In the genomic region with DNA sequence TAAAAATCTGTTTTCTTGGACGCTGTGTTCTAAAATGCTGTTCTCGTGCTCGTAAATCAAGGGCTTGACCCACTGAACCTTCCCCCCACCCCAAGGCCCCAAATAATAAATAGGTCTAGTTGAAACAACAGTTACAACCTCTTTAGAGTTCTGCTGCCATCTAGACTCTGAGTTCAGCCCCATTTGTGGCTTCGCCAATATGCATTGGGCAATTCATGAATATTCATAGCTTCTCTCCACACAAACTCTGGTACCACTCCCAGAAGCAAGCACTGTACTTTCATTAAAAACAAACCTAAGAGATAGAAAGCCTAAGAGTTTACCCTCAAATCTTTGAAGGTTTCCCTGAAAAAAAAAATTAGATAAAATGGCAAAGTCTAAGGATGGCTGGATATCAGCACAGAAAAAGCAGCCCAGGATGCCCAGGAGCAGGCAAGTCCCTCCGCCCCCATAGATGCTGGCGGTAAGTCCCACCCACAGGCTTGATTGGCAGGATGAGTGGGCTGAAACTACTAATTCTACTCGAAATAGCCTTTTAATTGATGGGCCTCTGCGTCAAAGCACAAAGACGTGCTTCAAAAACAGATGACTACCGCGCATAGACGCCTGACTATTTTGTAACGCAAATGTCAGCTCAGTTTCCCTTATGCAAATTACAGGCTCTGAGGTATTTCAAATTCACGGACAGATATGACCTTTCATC, we compare ENCODE assay signal across 22 mouse cellular contexts.
A peak's percentile ranks its signal among the peaks of the same experiment; 100 is the strongest.
DNase-seq lines count a peak whose midpoint lies in the region; ATAC-seq lines count a peak whose summit lies in the region.
"Had no signal": no experiment of that assay in that cellular context is flagged by ENCODE, and none has a peak within 500 bp of the region (broad histone marks: within the 10 kb centered on the region; RNA-seq: fewer than 3 reads in every experiment).

No protein-coding gene starts in this region.

- 80% methylated on average over 14 of the region's 14 CpGs for WGBS in midbrain, embryonic 14.5 days
- whole genome bisulfite sequencing in midbrain, embryonic 13.5 days, result 77% methylated on average over 14 of the region's 14 CpGs
- WGBS in forebrain, embryonic 14.5 days, result 56% methylated on average over 14 of the region's 14 CpGs
- 84% methylated on average over 14 of the region's 14 CpGs for WGBS in intestine, embryonic 15.5 days
- 72% methylated on average over 14 of the region's 14 CpGs for WGBS in neural tube, embryonic 15.5 days

- H3K36me3 ChIP-seq in midbrain, embryonic 14.5 days (ENCODE audit: control insufficient read depth, insufficient read depth, low read length), result no peaks in the 10 kb centered on the region
- H3K36me3 ChIP-seq in midbrain, embryonic 13.5 days, result no peaks in the 10 kb centered on the region
- no peaks in the 10 kb centered on the region for H3K36me3 ChIP-seq in forebrain, embryonic 14.5 days (ENCODE audit: control insufficient read depth, insufficient read depth, low read length)
- no peaks in the 10 kb centered on the region for H3K36me3 ChIP-seq in intestine, embryonic 15.5 days
- H3K36me3 ChIP-seq in neural tube, embryonic 15.5 days, result no peaks in the 10 kb centered on the region
- H3K36me3 ChIP-seq: embryonic facial prominence, embryonic 15.5 days; heart, embryonic 12.5 days; liver, embryonic 12.5 days; neural tube, embryonic 13.5 days had no signal

- no peak overlapping the region for H3K27ac ChIP-seq in midbrain, embryonic 14.5 days (replicated peaks; ENCODE audit: low read depth, low read length)
- H3K27ac ChIP-seq in midbrain, embryonic 13.5 days, result no peak overlapping the region
- H3K27ac ChIP-seq in forebrain, embryonic 14.5 days (ENCODE audit: low read depth, low read length), result no peak overlapping the region
- no peak overlapping the region for H3K27ac ChIP-seq in intestine, embryonic 15.5 days
- no peak overlapping the region for H3K27ac ChIP-seq in neural tube, embryonic 15.5 days (replicated peaks)
- H3K27ac ChIP-seq: embryonic facial prominence, embryonic 15.5 days; gastrocnemius, adult 2 months; liver, embryonic 12.5 days; neural tube, embryonic 13.5 days; stomach, postnatal 0 days had no signal

- peak; percentile 23 for DNase-seq in midbrain, embryonic 14.5 days
- peak; percentile 76 for DNase-seq in forebrain, embryonic 14.5 days (ENCODE audit: low spot score)
- peak; percentile 28 to 42 for DNase-seq in layer of hippocampus, postnatal 14 days (ENCODE audit: low spot score in 2 of 2)
- DNase-seq in spleen, postnatal 10 days (ENCODE audit: low spot score in 2 of 2), result no peak
- DNase-seq: adrenal gland, postnatal 25 days; cerebellum, postnatal 14 days; embryo, embryonic 11 days; gastrocnemius, adult 2 months; kidney, adult 11 months; kidney, postnatal 10 days; retina, postnatal 1 day; thymus, postnatal 4 days had no signal

- no peaks in the 10 kb centered on the region for H3K27me3 ChIP-seq in midbrain, embryonic 14.5 days (ENCODE audit: control insufficient read depth, insufficient read depth, low read length)
- H3K27me3 ChIP-seq in midbrain, embryonic 13.5 days, result no peaks in the 10 kb centered on the region
- H3K27me3 ChIP-seq in forebrain, embryonic 14.5 days (replicated peaks; ENCODE audit: control insufficient read depth, insufficient read depth, low read length), result no peaks in the 10 kb centered on the region
- H3K27me3 ChIP-seq in intestine, embryonic 15.5 days (replicated peaks), result no peaks in the 10 kb centered on the region
- H3K27me3 ChIP-seq in neural tube, embryonic 15.5 days (replicated peaks), result no peaks in the 10 kb centered on the region
- H3K27me3 ChIP-seq: embryonic facial prominence, embryonic 15.5 days; heart, embryonic 12.5 days; liver, embryonic 12.5 days; neural tube, embryonic 13.5 days had no signal

- no peaks in the 10 kb centered on the region for H3K9me3 ChIP-seq in midbrain, embryonic 14.5 days (ENCODE audit: control insufficient read depth, low read length)
- H3K9me3 ChIP-seq in midbrain, embryonic 13.5 days, result no peaks in the 10 kb centered on the region
- H3K9me3 ChIP-seq in forebrain, embryonic 14.5 days (replicated peaks; ENCODE audit: control insufficient read depth, low read length), result no peaks in the 10 kb centered on the region
- H3K9me3 ChIP-seq in intestine, embryonic 15.5 days, result no peaks in the 10 kb centered on the region
- no peaks in the 10 kb centered on the region for H3K9me3 ChIP-seq in neural tube, embryonic 15.5 days (replicated peaks)
- H3K9me3 ChIP-seq: embryonic facial prominence, embryonic 15.5 days; neural tube, embryonic 13.5 days had no signal

- H3K4me3 ChIP-seq in midbrain, embryonic 14.5 days (replicated peaks; ENCODE audit: low read depth, low read length), result no peak overlapping the region
- H3K4me3 ChIP-seq in midbrain, embryonic 13.5 days (replicated peaks), result no peak overlapping the region
- H3K4me3 ChIP-seq in forebrain, embryonic 14.5 days (ENCODE audit: low read depth, low read length), result no peak overlapping the region
- no peak overlapping the region for H3K4me3 ChIP-seq in intestine, embryonic 15.5 days (replicated peaks)
- H3K4me3 ChIP-seq in neural tube, embryonic 15.5 days (replicated peaks), result no peak overlapping the region
- H3K4me3 ChIP-seq: embryonic facial prominence, embryonic 15.5 days; gastrocnemius, adult 2 months; heart, embryonic 12.5 days; liver, embryonic 12.5 days; neural tube, embryonic 13.5 days had no signal

- no peak overlapping the region for H3K4me2 ChIP-seq in midbrain, embryonic 14.5 days (ENCODE audit: low read length)
- no peak overlapping the region for H3K4me2 ChIP-seq in midbrain, embryonic 13.5 days (replicated peaks)
- no peak overlapping the region for H3K4me2 ChIP-seq in forebrain, embryonic 14.5 days (ENCODE audit: low read length)
- no peak overlapping the region for H3K4me2 ChIP-seq in intestine, embryonic 15.5 days (replicated peaks)
- H3K4me2 ChIP-seq in neural tube, embryonic 15.5 days, result no peak overlapping the region
- H3K4me2 ChIP-seq: embryonic facial prominence, embryonic 15.5 days; heart, embryonic 12.5 days; liver, embryonic 12.5 days; neural tube, embryonic 13.5 days had no signal

- no peaks in the 10 kb centered on the region for H3K4me1 ChIP-seq in midbrain, embryonic 14.5 days (ENCODE audit: control insufficient read depth, insufficient read depth, low read length)
- no peaks in the 10 kb centered on the region for H3K4me1 ChIP-seq in midbrain, embryonic 13.5 days (replicated peaks)
- no peaks in the 10 kb centered on the region for H3K4me1 ChIP-seq in forebrain, embryonic 14.5 days (ENCODE audit: control insufficient read depth, insufficient read depth, low read length)
- H3K4me1 ChIP-seq in intestine, embryonic 15.5 days (replicated peaks), result no peaks in the 10 kb centered on the region
- no peaks in the 10 kb centered on the region for H3K4me1 ChIP-seq in neural tube, embryonic 15.5 days
- H3K4me1 ChIP-seq: embryonic facial prominence, embryonic 15.5 days; heart, embryonic 12.5 days; liver, embryonic 12.5 days; neural tube, embryonic 13.5 days had no signal

- no peak for ATAC-seq in midbrain, embryonic 14.5 days (ENCODE audit: low FRiP score, low TSS enrichment)
- no peak for ATAC-seq in midbrain, embryonic 13.5 days
- peak; percentile 68; the same call in 1 of the 2 replicates for ATAC-seq in forebrain, embryonic 14.5 days
- no peak for ATAC-seq in intestine, embryonic 15.5 days
- ATAC-seq in neural tube, embryonic 15.5 days (ENCODE audit: low FRiP score), result no peak
- ATAC-seq: activated CD4-positive, CD25-positive, alpha-beta regulatory T cell, adult 4 months; hindbrain, embryonic 16.5 days; liver, embryonic 12.5 days had no signal

- H3K9ac ChIP-seq in midbrain, embryonic 14.5 days (replicated peaks; ENCODE audit: low read length), result no peak overlapping the region
- no peak overlapping the region for H3K9ac ChIP-seq in midbrain, embryonic 13.5 days (replicated peaks)
- H3K9ac ChIP-seq in forebrain, embryonic 14.5 days (ENCODE audit: low read length), result no peak overlapping the region
- no peak overlapping the region for H3K9ac ChIP-seq in intestine, embryonic 15.5 days
- no peak overlapping the region for H3K9ac ChIP-seq in neural tube, embryonic 15.5 days (replicated peaks)
- H3K9ac ChIP-seq: embryonic facial prominence, embryonic 15.5 days; heart, embryonic 12.5 days; liver, embryonic 12.5 days; neural tube, embryonic 13.5 days had no signal

Comparison
In these comparisons a context has a peak if more than half of its experiments do, and no peak if none do; other contexts are left out.
1. DNase-seq: peak in midbrain, embryonic 14.5 days (single experiment), forebrain, embryonic 14.5 days (single experiment) and layer of hippocampus, postnatal 14 days (2 of 2); none in spleen, postnatal 10 days (0 of 2).